Mouse (Mus musculus) cerebellum, postnatal 25 days (tissue): ENCODE results near the gene Snx6.
"Not testable (repeated sequence)": the region's sequence is repeated elsewhere in the genome, so short reads cannot be mapped to it uniquely, and the experiment has no call there.

Experiments used
- DNase-seq, 2 experiments: peaks; one replicate each; pipeline ENCODE4 v3.0.0; 2021; ENCODE audit warnings: mixed read lengths in 2 of 2

The Snx6 gene

DNA sequence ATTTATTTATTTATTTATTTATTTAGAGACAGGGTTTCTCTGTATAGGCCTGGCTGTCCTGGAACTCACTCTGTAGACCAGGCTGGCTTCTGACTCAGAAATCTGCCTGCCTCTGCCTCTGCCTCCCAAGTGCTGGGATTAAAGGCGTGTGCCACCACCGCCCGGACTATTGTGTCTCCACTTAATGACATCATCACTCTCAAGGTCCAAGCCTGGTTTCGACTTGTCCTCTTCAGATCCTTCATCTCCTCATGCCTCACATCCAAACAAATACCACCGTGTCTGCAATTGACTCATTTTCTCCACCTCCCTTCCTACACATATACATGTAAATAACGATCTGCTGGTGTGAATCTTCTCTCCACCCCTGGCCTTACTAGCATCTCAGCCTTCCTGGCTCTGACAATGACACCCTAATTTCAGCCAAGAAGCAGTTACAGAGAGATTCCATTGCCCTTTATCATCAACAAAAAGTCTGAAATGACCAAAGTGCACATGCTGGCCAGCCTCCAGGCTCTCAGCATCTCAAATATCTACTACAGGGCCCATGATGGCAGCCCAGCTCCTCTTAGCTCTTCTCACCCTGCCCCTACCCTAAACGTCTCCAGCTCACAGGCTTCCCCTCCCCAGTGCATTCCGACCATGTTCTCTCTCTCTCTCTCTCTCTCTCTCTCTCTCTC lies 1.2 kb upstream of the Snx6 start:
- no peak for DNase-seq

DNA sequence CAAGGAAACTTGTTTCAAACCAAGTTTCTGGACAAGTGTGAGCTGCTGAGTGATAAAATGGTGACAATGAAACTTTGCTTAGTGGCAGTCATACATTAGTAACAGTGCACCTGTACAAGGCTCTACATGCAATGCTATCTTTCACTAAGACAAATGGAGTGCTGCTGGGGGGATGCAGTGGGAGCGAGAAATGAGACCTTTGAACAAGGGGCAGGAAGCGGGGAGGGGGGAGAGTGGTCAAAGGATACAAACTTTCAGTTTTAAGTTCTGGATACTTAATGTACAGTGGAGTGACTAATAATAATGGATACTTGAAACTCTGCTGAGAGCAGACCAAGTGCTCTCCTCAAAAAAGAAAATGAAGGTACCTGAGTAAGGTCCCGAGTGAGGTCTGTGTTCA lies 1.1 kb downstream of the Snx6 start:
- no peak for DNase-seq

DNA sequence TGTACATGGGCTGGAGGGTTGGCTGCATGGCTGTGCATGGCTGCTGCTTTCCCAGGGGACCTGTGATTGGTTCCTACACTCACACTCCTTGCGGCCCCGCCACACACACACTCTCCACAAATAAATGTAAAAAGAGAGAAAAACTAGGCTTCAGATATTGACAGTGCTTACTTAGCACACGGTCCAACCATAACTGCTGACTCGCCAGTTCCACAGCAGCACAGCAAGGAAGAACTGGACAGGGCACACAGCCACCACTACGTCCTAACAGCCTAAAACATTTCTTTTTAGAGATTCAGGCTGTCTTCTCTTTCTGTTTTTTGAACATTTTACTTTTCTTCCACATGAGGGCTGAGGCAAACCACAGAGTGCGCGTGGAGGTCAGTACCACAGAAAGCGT lies 4.0 kb downstream of the Snx6 start:
- no peak for DNase-seq

DNA sequence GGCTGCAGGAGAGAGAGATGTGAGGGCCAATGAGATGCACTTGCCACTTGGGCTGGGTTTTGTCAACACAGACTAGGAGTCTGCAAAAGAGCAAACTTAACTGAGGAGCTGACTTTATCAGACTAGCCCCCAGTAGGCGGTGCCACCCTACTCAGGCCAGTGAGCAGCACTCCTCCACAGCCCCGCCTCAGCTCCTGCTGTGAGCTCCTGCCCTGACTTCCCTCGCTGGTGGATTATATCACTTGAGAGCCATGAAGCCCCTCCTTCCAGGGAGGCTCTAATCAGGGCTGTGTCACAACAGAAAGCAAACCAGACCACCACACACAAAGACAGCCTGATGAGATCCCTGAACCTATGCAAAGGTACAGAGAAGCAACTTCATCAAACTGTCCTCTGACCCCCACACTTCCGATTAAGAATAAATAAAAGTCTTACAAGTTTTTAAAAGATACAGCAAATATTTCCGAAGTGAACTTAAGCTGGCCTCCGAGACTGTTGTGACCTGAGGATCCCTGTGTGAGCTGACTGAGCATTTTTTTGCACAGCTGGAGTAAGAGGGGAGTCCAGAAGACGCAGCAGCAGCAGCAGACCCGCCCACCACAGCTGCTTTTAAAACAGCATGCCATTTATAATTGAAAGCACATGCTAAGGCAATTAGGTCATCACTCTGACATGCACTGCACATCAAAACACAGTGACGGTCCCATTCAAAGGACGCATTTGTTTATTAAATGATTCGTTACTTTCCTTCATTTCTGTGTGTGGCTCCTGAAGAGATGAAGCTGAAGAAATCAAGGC lies 6.0 kb downstream of the Snx6 start:
- no peak for DNase-seq

DNA sequence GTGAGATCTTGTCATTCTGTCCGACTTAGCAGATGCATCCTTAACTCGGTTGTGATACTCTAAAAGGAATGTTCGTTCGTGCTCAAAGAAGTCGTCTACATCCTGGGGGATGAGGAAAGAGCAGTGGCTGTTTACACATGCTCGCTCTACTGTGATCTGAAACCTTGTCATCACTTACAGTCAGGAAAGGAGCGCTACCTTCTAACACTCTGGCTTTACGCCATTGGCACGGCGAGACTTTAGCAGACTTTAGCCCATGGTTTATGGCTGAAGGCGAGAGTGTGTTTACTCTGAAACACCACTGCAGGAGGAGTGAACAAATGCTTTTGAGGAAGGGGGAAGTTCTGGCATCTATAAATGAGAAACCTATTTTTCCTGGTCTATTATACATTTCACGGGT lies 31.9 kb downstream of the Snx6 start:
- DNase-seq, result no peak

DNA sequence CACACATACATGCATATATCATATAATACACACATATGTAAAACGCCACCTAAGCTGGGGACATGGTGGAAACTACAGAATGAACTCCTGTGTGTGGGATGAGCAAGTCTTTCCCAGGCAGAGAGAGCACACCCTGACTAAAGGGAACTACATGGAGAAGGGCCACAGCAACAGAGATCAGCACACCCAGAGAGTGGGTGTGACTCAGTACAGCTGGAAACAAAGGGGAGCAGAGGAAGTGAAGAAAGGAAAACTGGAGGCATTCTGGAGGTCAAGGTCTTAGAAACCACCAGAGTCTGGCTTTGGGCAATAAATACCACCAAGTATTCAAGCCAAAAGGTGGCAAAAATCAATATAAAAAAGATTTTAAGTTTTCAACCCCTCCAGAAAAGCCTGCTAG lies 34.8 kb downstream of the Snx6 start:
- DNase-seq, result no peak

DNA sequence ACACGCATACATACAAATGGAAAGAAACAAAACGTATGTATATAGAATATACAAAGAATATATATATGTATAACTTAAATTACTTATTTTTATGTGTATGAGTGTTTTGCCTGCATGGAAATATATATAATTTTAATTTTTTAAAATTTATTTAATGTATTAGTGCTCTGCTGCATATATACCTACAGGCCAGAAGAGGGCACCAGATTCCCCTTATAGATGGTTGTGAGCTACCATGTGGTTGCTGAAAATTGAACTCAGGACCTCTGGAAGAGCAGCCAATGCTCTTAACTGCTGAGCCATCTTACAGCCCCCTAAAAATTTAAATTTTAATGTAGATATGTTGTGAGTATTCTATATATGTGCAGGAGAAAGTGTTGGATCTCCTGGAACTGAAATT lies 36.7 kb downstream of the Snx6 start:
- DNase-seq, result no peak

DNA sequence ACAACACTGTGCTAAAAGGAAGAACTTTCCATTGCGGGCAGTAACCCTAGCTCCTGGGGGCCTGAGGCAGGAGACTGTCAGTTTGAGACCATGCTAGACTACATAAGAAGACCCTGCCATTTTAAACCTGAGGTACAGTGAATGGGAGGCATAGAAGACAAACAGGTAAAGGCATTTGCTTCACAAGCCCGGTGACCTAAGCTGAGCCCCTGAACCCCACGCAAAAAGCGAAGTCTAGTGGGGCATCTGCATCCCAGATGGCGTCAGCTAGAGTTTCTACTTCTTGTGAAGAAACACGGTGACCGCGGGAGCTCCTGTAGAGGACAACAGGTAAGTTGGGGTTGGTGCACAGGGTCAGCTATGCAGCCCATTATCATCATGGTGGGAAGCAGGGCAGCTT lies 46.9 kb downstream of the Snx6 start:
- DNase-seq, result no peak

DNA sequence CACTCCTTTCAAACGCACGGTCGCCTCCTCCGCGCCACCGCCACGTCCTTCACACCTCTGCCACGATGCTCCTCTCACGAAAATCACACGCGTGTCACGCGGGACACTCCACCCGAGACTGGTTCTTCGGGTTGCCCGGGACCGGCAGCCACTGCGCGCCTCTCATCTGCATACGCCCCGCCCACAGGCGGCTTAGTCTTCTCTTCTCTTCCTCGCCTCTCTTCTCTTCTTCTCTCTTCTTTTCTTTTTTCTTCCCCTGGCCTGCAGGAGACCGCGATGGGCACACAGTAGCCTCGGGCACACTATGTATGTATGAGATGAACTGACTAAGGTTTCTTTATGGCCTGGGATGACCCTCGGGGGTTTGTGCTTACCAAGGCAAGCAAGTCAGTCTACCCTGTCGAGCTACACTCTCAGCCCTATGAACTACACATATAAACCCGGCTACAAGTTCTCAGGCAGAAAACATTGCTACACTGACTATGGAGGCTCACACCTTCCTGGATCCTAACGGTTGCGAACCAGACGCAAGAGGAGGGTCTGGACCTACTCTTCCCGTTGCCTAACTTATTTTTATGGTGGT lies 56.8 kb downstream of the Snx6 start:
- DNase-seq, result peak; percentile 22 to 42

DNA sequence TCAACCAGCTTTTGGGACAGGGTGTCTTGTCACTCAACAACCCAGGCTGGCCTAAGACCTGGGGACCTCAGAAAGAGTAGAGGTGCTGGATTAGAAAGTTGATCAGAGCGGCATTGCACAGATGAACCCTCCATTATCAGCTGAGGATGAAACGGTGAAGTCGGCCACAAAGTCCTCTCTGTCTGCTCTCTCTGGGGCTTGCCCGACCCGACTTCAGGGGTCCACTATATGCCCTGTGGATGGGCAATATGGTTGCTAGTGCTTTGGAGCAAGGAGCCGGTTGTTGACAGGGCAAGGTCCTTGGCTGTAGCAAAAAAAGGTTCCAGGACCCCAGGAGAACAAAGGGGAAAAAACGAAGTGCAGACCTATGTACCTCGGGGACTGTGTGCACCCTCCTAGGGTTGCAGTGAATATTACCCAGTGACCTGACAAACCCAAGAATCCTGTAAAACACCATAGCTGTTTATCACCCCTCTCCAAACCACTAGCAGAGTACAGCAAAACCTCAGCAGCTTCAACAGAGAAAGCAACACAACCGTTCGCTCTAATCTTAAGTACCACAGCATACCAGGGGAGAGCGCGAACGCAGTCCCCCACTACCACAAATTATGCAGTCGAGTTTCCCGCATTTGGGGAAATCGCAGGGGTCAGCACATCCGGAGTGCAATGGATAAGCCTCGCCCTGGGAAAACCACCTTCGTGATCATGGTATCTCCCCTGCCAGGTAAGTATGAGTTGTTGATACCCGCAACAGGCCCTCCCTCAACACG lies 57.4 kb downstream of the Snx6 start:
- DNase-seq, result not testable (repeated sequence)

DNA sequence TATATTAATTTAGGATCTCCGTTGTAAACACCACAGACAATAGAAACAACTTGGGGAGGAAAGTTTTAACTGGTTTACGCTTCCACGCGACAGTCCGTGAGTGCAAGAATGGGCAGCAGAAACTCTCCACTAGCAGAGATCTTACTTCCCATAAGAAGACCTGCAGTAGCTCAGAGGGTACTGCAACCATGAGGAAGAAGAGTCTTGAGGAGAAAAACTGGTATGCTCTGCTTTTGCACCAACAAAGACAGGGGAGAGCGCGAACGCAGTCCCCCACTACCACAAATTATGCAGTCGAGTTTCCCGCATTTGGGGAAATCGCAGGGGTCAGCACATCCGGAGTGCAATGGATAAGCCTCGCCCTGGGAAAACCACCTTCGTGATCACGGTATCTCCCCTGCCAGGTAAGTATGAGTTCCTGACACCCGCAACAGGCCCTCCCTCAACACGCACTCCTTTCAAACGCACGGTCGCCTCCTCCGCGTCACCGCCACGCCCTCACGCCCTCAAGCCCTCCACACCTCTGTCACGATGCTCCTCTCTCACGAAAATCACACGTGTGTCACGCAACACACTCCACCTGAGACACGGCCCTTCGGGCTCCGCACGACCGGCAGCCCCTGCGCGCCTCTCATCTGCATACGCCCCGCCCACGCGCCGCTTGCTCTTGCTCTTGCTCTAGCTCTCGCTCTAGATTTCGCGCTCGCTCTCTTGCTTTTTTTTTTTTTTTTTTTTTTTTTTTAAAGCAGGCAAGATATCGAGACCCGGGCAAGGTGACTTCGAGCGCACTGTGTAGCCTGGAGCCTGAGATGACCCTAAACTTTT lies 61.0 kb downstream of the Snx6 start:
- DNase-seq, result peak; percentile 25 to 48

DNA sequence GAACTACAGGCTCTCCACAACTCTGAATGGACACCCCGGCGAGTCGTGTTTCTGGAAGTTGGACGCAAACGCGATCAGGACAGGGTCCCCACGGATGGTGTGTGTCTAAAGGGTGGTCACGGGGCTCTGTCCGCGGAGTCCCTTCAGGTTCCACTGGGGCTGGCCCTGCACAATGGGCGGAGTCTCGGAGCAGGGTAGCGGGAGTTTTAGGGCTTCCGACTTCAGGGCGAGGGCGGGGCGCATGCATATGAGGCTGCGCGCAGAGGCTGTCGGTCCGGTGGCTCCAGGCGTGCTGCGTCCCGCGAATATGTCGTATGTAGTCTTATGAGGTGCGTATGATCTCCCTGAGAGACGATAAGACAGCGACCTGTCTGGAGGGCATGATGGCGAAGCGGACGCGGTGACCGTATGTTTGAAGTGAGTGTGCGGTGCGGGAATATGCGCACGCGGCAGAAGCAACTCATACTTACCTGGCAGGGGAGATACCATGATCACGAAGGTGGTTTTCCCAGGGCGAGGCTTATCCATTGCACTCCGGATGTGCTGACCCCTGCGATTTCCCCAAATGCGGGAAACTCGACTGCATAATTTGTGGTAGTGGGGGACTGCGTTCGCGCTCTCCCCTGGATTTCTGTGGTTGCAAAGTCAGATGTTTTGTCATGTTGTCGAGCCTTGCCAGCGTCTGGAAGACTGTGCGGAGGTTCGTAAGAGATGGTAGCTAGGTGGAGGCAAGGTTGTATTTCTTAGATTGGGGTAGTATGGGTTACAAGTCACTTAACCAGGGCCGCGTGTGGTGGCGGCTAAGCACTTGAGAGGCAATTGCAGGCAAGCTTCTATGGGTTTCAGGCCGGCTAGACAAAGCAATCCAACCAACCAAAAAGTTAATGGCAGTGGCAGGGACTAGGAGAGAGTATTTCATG lies 66.1 kb downstream of the Snx6 start:
- DNase-seq, result not testable (repeated sequence)

DNA sequence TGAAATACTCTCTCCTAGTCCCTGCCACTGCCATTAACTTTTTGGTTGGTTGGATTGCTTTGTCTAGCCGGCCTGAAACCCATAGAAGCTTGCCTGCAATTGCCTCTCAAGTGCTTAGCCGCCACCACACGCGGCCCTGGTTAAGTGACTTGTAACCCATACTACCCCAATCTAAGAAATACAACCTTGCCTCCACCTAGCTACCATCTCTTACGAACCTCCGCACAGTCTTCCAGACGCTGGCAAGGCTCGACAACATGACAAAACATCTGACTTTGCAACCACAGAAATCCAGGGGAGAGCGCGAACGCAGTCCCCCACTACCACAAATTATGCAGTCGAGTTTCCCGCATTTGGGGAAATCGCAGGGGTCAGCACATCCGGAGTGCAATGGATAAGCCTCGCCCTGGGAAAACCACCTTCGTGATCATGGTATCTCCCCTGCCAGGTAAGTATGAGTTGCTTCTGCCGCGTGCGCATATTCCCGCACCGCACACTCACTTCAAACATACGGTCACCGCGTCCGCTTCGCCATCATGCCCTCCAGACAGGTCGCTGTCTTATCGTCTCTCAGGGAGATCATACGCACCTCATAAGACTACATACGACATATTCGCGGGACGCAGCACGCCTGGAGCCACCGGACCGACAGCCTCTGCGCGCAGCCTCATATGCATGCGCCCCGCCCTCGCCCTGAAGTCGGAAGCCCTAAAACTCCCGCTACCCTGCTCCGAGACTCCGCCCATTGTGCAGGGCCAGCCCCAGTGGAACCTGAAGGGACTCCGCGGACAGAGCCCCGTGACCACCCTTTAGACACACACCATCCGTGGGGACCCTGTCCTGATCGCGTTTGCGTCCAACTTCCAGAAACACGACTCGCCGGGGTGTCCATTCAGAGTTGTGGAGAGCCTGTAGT lies 76.4 kb downstream of the Snx6 start:
- DNase-seq, result not testable (repeated sequence)

DNA sequence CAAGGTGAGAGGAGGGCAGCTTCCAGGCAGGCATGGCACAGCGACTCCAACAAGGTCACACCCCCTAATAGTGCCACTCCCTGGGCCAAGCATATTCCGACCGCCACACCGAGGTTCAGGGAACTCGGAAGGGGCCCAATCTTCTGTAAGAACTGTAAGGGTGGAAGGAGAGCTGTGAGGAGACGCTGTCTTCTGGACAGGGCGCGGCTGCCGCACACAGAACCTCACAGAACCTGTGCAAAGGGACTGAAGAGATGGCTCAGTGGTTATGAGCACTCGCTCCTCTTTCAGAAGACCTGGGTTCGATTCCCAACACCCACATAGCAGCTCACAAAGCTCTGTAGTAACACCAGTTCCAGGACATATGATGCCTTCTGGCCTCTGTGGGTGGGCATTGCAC lies 78.0 kb downstream of the Snx6 start:
- peak in 1 of 2 experiments; percentile 6 for DNase-seq

DNA sequence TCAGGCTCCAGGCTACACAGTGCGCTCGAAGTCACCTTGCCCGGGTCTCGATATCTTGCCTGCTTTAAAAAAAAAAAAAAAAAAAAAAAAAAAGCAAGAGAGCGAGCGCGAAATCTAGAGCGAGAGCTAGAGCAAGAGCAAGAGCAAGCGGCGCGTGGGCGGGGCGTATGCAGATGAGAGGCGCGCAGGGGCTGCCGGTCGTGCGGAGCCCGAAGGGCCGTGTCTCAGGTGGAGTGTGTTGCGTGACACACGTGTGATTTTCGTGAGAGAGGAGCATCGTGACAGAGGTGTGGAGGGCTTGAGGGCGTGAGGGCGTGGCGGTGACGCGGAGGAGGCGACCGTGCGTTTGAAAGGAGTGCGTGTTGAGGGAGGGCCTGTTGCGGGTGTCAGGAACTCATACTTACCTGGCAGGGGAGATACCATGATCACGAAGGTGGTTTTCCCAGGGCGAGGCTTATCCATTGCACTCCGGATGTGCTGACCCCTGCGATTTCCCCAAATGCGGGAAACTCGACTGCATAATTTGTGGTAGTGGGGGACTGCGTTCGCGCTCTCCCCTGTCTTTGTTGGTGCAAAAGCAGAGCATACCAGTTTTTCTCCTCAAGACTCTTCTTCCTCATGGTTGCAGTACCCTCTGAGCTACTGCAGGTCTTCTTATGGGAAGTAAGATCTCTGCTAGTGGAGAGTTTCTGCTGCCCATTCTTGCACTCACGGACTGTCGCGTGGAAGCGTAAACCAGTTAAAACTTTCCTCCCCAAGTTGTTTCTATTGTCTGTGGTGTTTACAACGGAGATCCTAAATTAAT lies 81.5 kb downstream of the Snx6 start:
- peak in 1 of 2 experiments; percentile 65 for DNase-seq

DNA sequence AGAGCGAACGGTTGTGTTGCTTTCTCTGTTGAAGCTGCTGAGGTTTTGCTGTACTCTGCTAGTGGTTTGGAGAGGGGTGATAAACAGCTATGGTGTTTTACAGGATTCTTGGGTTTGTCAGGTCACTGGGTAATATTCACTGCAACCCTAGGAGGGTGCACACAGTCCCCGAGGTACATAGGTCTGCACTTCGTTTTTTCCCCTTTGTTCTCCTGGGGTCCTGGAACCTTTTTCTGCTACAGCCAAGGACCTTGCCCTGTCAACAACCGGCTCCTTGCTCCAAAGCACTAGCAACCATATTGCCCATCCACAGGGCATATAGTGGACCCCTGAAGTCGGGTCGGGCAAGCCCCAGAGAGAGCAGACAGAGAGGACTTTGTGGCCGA lies 85.0 kb downstream of the Snx6 start:
- peak; percentile 42 to 45 for DNase-seq

DNA sequence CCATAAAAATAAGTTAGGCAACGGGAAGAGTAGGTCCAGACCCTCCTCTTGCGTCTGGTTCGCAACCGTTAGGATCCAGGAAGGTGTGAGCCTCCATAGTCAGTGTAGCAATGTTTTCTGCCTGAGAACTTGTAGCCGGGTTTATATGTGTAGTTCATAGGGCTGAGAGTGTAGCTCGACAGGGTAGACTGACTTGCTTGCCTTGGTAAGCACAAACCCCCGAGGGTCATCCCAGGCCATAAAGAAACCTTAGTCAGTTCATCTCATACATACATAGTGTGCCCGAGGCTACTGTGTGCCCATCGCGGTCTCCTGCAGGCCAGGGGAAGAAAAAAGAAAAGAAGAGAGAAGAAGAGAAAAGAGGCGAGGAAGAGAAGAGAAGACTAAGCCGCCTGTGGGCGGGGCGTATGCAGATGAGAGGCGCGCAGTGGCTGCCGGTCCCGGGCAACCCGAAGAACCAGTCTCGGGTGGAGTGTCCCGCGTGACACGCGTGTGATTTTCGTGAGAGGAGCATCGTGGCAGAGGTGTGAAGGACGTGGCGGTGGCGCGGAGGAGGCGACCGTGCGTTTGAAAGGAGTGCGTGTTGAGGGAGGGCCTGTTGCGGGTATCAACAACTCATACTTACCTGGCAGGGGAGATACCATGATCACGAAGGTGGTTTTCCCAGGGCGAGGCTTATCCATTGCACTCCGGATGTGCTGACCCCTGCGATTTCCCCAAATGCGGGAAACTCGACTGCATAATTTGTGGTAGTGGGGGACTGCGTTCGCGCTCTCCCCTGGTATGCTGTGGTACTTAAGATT lies 85.6 kb downstream of the Snx6 start:
- DNase-seq, result peak in 1 of 2 experiments; percentile 5

DNA sequence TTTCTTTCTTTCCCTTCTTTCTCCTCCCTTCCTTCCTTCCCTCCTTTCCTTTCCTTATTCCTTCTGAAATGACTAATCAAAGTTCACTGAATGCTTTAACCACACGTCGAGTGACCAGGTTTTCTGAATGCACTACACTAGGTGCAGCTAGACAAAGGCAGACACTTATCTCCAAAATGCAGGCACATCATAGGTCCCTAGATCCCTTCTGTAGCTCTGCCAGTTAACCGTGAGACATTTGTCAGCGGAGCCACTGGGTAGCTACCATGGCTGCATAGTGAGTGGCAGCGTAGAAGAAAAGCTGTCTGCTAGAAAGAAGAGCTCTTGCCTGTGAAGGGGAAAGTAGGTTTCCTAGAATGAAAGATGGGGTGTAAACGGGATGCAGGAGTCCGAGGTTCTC lies 96.1 kb downstream of the Snx6 start:
- no peak for DNase-seq
